Comparison of ENCODE assay signal across 9 mouse cellular contexts in the genomic region with DNA sequence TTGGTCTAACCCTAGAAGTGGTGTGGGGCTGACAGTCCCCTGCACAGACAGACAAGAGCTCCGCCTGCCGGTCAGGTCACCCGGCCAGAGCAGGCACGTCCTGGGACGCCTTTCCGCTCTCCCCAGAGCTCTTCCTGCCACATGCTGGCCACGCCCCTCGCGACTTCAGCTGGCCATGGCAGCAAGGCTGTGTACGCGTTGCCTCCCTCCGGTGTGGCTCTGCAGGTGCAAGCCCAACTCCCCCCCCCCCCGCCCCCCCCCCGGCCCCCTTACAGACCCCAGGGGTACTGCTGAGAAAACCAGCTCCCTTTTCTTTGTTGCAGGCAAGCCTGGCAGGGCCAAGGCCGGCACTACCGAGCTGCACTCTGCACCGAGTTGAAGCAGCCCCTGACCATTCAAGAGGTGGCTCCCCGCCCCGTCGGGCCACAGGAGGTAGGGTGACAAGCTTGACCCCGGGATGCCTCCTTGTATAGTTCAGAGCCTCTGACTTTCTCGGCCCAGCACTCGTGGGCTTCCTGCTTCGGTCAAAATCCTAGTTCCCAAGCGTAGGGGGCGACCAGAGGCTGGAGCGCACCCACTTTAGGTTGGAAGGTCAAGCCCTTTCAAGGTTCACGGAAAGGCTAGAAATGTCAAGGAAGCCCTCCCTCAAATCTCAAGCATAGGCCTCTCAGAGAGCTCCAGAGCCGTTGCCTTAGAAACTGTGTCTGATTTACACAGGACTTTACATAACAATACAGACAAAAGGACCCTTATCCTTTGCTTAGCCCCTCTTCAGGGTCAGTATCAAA. TPM values are rescaled to one million over a fixed set of nuclear protein-coding genes. Genes with fewer than 3 reads are reported as not detected.
DNase-seq lines count a peak whose midpoint lies in the region; ATAC-seq and TF ChIP-seq lines count a peak whose summit lies in the region.
"Had no signal": no experiment of that assay in that cellular context is flagged by ENCODE, and none has a peak within 500 bp of the region (broad histone marks: within the 10 kb centered on the region; RNA-seq: fewer than 3 reads in every experiment).

Cryzl2 (plus strand) TSS at position 157 of the 788 bp plus-strand sequence.

- peak; percentile 88 for TF ChIP-seq CTCF in kidney, adult 2 months (conservative IDR thresholded peaks at IDR 0.05; ENCODE audit: insufficient read depth, insufficient read length, low read depth, low read length)

- H3K27me3 ChIP-seq in embryonic facial prominence, embryonic 12.5 days, result no peaks in the 10 kb centered on the region
- H3K27me3 ChIP-seq in kidney, adult 2 months (replicated peaks; ENCODE audit: control insufficient read depth, insufficient read depth, low read length), result no peaks in the 10 kb centered on the region
- H3K27me3 ChIP-seq in lung, embryonic 15.5 days, result no peaks in the 10 kb centered on the region
- no peaks in the 10 kb centered on the region for H3K27me3 ChIP-seq in neural tube, embryonic 15.5 days (replicated peaks)
- H3K27me3 ChIP-seq: Patski had no signal

- peak; percentile 55 for TF ChIP-seq POLR2A in kidney, adult 2 months (IDR thresholded peaks at IDR 0.05; ENCODE audit: low read depth, low read length)

- H3K4me3 ChIP-seq in embryonic facial prominence, embryonic 12.5 days, result peak within 1 kb of the TSS; percentile 40
- peak within 1 kb of the TSS; percentile 58 for H3K4me3 ChIP-seq in kidney, adult 2 months (ENCODE audit: insufficient read depth, low read depth, low read length)
- H3K4me3 ChIP-seq in lung, embryonic 15.5 days, result peak within 1 kb of the TSS; percentile 42
- H3K4me3 ChIP-seq in neural tube, embryonic 15.5 days (replicated peaks), result peak within 1 kb of the TSS; percentile 31

- peaks cover 8% of the 10 kb centered on the region for H3K4me1 ChIP-seq in embryonic facial prominence, embryonic 12.5 days
- peaks cover 12% of the 10 kb centered on the region for H3K4me1 ChIP-seq in kidney, adult 2 months (ENCODE audit: control insufficient read depth, insufficient read depth, low read length)
- peaks cover 6% of the 10 kb centered on the region for H3K4me1 ChIP-seq in lung, embryonic 15.5 days
- peaks cover 10% of the 10 kb centered on the region for H3K4me1 ChIP-seq in neural tube, embryonic 15.5 days

- DNase-seq in right cerebral cortex, adult 18-20 months, result peak; percentile 45
- DNase-seq in right cerebral cortex, adult 2 months (ENCODE audit: low spot score in 2 of 2), result no peak
- DNase-seq in heart, adult 9 months (ENCODE audit: low spot score in 2 of 2), result peak; percentile 84 to 85
- DNase-seq in kidney, adult 2 months, result peak; percentile 94
- peak; percentile 84 for DNase-seq in thymus, postnatal 14 days

- H3K27ac ChIP-seq in embryonic facial prominence, embryonic 12.5 days, result no peak within 1 kb of the TSS
- H3K27ac ChIP-seq in kidney, adult 2 months (ENCODE audit: insufficient read depth, low read depth, low read length), result peak within 1 kb of the TSS; percentile 93
- no peak within 1 kb of the TSS for H3K27ac ChIP-seq in lung, embryonic 15.5 days
- H3K27ac ChIP-seq in neural tube, embryonic 15.5 days (replicated peaks), result no peak within 1 kb of the TSS

- H3K4me2 ChIP-seq in embryonic facial prominence, embryonic 12.5 days (replicated peaks), result peak within 1 kb of the TSS; percentile 63
- H3K4me2 ChIP-seq in lung, embryonic 15.5 days, result peak within 1 kb of the TSS; percentile 80
- H3K4me2 ChIP-seq in neural tube, embryonic 15.5 days, result peak within 1 kb of the TSS; percentile 55

- H3K9ac ChIP-seq in embryonic facial prominence, embryonic 12.5 days, result peak within 1 kb of the TSS; percentile 39
- peak within 1 kb of the TSS; percentile 46 for H3K9ac ChIP-seq in lung, embryonic 15.5 days
- peak within 1 kb of the TSS; percentile 42; the same call in 1 of the 2 replicates for H3K9ac ChIP-seq in neural tube, embryonic 15.5 days (replicated peaks)

- 7% methylated on average over 27 of the region's 29 CpGs for WGBS in embryonic facial prominence, embryonic 12.5 days
- 6% methylated on average over 29 of the region's 29 CpGs for WGBS in kidney, adult 2 months
- 9% methylated on average over 25 of the region's 29 CpGs for WGBS in lung, embryonic 15.5 days
- 4% methylated on average over 27 of the region's 29 CpGs for WGBS in neural tube, embryonic 15.5 days

- ATAC-seq in embryonic facial prominence, embryonic 12.5 days (ENCODE audit: insufficient number of reproducible peaks, insufficient read depth, low FRiP score, low TSS enrichment), result peak; percentile 84
- ATAC-seq in lung, embryonic 15.5 days (ENCODE audit: borderline replicate concordance, extremely low read depth, low FRiP score, low TSS enrichment), result peak; percentile 94
- ATAC-seq in neural tube, embryonic 15.5 days (ENCODE audit: low FRiP score), result peak; percentile 79
- ATAC-seq: Patski had no signal

- H3K9me3 ChIP-seq in embryonic facial prominence, embryonic 12.5 days, result no peaks in the 10 kb centered on the region
- no peaks in the 10 kb centered on the region for H3K9me3 ChIP-seq in lung, embryonic 15.5 days
- no peaks in the 10 kb centered on the region for H3K9me3 ChIP-seq in neural tube, embryonic 15.5 days (replicated peaks)

- H3K36me3 ChIP-seq in embryonic facial prominence, embryonic 12.5 days, result no peaks in the 10 kb centered on the region
- H3K36me3 ChIP-seq in kidney, adult 2 months (ENCODE audit: control insufficient read depth, insufficient read depth, low read length), result peaks cover 3% of the 10 kb centered on the region
- H3K36me3 ChIP-seq in lung, embryonic 15.5 days, result no peaks in the 10 kb centered on the region
- no peaks in the 10 kb centered on the region for H3K36me3 ChIP-seq in neural tube, embryonic 15.5 days

RNA-seq across cellular contexts. Expression of gene Cryzl2, which starts in this region (rescaled TPM):
- 8.5 and 11.0 TPM in 2 replicates for polyA plus RNA-seq in embryonic facial prominence, embryonic 12.5 days (2016; fragmentation: Nextera tagmentation; extraction: Ambion mirVana)
- 412 and 442 TPM in 2 replicates for polyA plus RNA-seq in kidney, adult 2 months (2012; rRNA removed)
- polyA plus RNA-seq in lung, embryonic 15.5 days (2015; fragmentation: Nextera tagmentation; extraction: Ambion mirVana), result 11.4 and 13.4 TPM in 2 replicates
- 6.5 and 8.6 TPM in 2 replicates for polyA plus RNA-seq in neural tube, embryonic 15.5 days (2015; fragmentation: Nextera tagmentation; extraction: Ambion mirVana)
- polyA plus RNA-seq: Patski had no signal

Comparison
In these comparisons a context has a peak if more than half of its experiments do, and no peak if none do; other contexts are left out.
1. RNA of gene Cryzl2 (polyA plus RNA-seq): 412 to 442 TPM in kidney, adult 2 months; 11.4 to 13.4 TPM in lung, embryonic 15.5 days, 8.5 to 11.0 TPM in embryonic facial prominence, embryonic 12.5 days and 6.5 to 8.6 TPM in neural tube, embryonic 15.5 days; every median in the first group is over 10 times any median in the second.
2. DNase-seq: peak in right cerebral cortex, adult 18-20 months (single experiment), heart, adult 9 months (2 of 2), kidney, adult 2 months (single experiment) and thymus, postnatal 14 days (single experiment); none in right cerebral cortex, adult 2 months (0 of 2).
3. Peak in every context shown above with its lines, with median percentiles within 50 percentile points of each other: ATAC-seq, H3K4me2 ChIP-seq, H3K4me3 ChIP-seq and H3K9ac ChIP-seq.